ENCODE assay signal across 22 mouse cellular contexts in genomic region chr11:83783931-83784600, GRCm38 (mm10). TPM values are rescaled to one million over a fixed set of nuclear protein-coding genes. Genes with fewer than 3 reads are reported as not detected.
DNase-seq lines count a peak whose midpoint lies in the region; ATAC-seq lines count a peak whose summit lies in the region.
"Had no signal": no experiment of that assay in that cellular context is flagged by ENCODE, and none has a peak within 500 bp of the region (broad histone marks: within the 10 kb centered on the region; RNA-seq: fewer than 3 reads in every experiment).

No protein-coding gene starts in this region.

- H3K4me1 ChIP-seq in limb, embryonic 13.5 days = 0 out of 2 replicates have a peak, but pooled peaks cover 3% of the 10 kb centered on the region
- H3K4me1 ChIP-seq in limb, embryonic 10.5 days = no peaks in the 10 kb centered on the region
- H3K4me1 ChIP-seq in embryonic facial prominence, embryonic 14.5 days (ENCODE audit: control insufficient read depth, insufficient read depth, low read length) = no peaks in the 10 kb centered on the region
- H3K4me1 ChIP-seq: embryonic facial prominence, embryonic 15.5 days; liver, embryonic 13.5 days; neural tube, embryonic 12.5 days had no signal

- peaks cover 52% of the 10 kb centered on the region for H3K36me3 ChIP-seq in limb, embryonic 13.5 days
- H3K36me3 ChIP-seq in limb, embryonic 10.5 days = peaks cover 52% of the 10 kb centered on the region
- H3K36me3 ChIP-seq in embryonic facial prominence, embryonic 14.5 days (ENCODE audit: control insufficient read depth, insufficient read depth, low read length) = peaks cover 44% of the 10 kb centered on the region

- no peaks in the 10 kb centered on the region for H3K27me3 ChIP-seq in limb, embryonic 13.5 days
- H3K27me3 ChIP-seq in limb, embryonic 10.5 days (ENCODE audit: low read depth, poor library complexity, severe bottlenecking) = no peaks in the 10 kb centered on the region
- no peaks in the 10 kb centered on the region for H3K27me3 ChIP-seq in embryonic facial prominence, embryonic 14.5 days (replicated peaks; ENCODE audit: control insufficient read depth, insufficient read depth, low read length)
- H3K27me3 ChIP-seq: CH12.LX; embryonic facial prominence, embryonic 15.5 days; liver, embryonic 13.5 days; lung, embryonic 15.5 days; neural tube, embryonic 12.5 days had no signal

- no peak overlapping the region for H3K27ac ChIP-seq in limb, embryonic 13.5 days
- no peak overlapping the region for H3K27ac ChIP-seq in limb, embryonic 10.5 days
- H3K27ac ChIP-seq in embryonic facial prominence, embryonic 14.5 days (replicated peaks; ENCODE audit: low read depth, low read length) = no peak overlapping the region
- H3K27ac ChIP-seq: embryonic facial prominence, embryonic 15.5 days; kidney, postnatal 0 days; liver, embryonic 13.5 days; lung, embryonic 15.5 days; macrophage; neural tube, embryonic 12.5 days had no signal

- ATAC-seq in limb, embryonic 13.5 days (ENCODE audit: low FRiP score, low read depth) = no peak
- no peak for ATAC-seq in embryonic facial prominence, embryonic 14.5 days (ENCODE audit: low read depth)
- ATAC-seq: forebrain, embryonic 16.5 days had no signal

- DNase-seq in frontal cortex, postnatal 36 days (ENCODE audit: low spot score in 2 of 2) = peak; percentile 5 to 8
- DNase-seq in frontal cortex, adult 2 months (ENCODE audit: extremely low spot score in 1 of 2, low spot score in 1 of 2) = no peak
- no peak for DNase-seq in limb, embryonic 10.5 days (ENCODE audit: low spot score)
- peak; percentile 47 for DNase-seq in 3T3-L1 (ENCODE audit: low read depth, low spot score)
- DNase-seq in embryonic facial prominence, embryonic 14.5 days (ENCODE audit: low spot score) = peak; percentile 22
- DNase-seq in gastrocnemius, adult 8-10 months (ENCODE audit: low spot score in 2 of 2) = no peak
- DNase-seq: cerebellum, adult 8-10 months; heart, adult 11 months; liver, embryonic 13.5 days had no signal

- peak overlapping the region; percentile 19; the same call in 1 of the 2 replicates for H3K9ac ChIP-seq in limb, embryonic 13.5 days
- no peak overlapping the region for H3K9ac ChIP-seq in embryonic facial prominence, embryonic 14.5 days (ENCODE audit: low read depth, low read length)
- H3K9ac ChIP-seq: embryonic facial prominence, embryonic 15.5 days; heart, embryonic 12.5 days; liver, embryonic 13.5 days; lung, embryonic 15.5 days; neural tube, embryonic 12.5 days had no signal

- H3K9me3 ChIP-seq in limb, embryonic 13.5 days = no peaks in the 10 kb centered on the region
- no peaks in the 10 kb centered on the region for H3K9me3 ChIP-seq in limb, embryonic 10.5 days (replicated peaks)
- no peaks in the 10 kb centered on the region for H3K9me3 ChIP-seq in embryonic facial prominence, embryonic 14.5 days (ENCODE audit: control insufficient read depth, low read length)
- H3K9me3 ChIP-seq: embryonic facial prominence, embryonic 15.5 days; heart, embryonic 12.5 days; liver, embryonic 13.5 days; lung, embryonic 15.5 days; neural tube, embryonic 12.5 days had no signal

- 80% methylated on average over 14 of the region's 14 CpGs for WGBS in limb, embryonic 13.5 days
- WGBS in limb, embryonic 10.5 days = 93% methylated on average over 14 of the region's 14 CpGs
- WGBS in embryonic facial prominence, embryonic 14.5 days = 73% methylated on average over 13 of the region's 14 CpGs

- no peak overlapping the region for H3K4me2 ChIP-seq in limb, embryonic 13.5 days (replicated peaks)
- no peak overlapping the region for H3K4me2 ChIP-seq in embryonic facial prominence, embryonic 14.5 days (ENCODE audit: low read depth, low read length)
- H3K4me2 ChIP-seq: embryonic facial prominence, embryonic 15.5 days; heart, embryonic 12.5 days; liver, embryonic 13.5 days; lung, embryonic 15.5 days; neural tube, embryonic 12.5 days had no signal

- no peak overlapping the region for H3K4me3 ChIP-seq in limb, embryonic 13.5 days
- no peak overlapping the region for H3K4me3 ChIP-seq in limb, embryonic 10.5 days
- H3K4me3 ChIP-seq in embryonic facial prominence, embryonic 14.5 days (ENCODE audit: low read depth, low read length) = no peak overlapping the region
- H3K4me3 ChIP-seq: embryonic facial prominence, embryonic 15.5 days; heart, embryonic 12.5 days; liver, embryonic 13.5 days; lung, embryonic 15.5 days; neural tube, embryonic 12.5 days had no signal

RNA-seq across cellular contexts. Expression of gene Heatr6, which starts 30.6 kb away (rescaled TPM):
- 17.9 and 18.5 TPM in 2 replicates for polyA plus RNA-seq in frontal cortex, adult 2 months (2012; rRNA removed)
- polyA plus RNA-seq in limb, embryonic 13.5 days (2015; fragmentation: Nextera tagmentation; extraction: Ambion mirVana) = 34.4 and 35.5 TPM in 2 replicates
- polyA plus RNA-seq in limb, embryonic 10.5 days (2016; fragmentation: Nextera tagmentation; extraction: Ambion mirVana) = 22.8 and 30.4 TPM in 2 replicates
- polyA plus RNA-seq in embryonic facial prominence, embryonic 14.5 days (2014; fragmentation: Nextera tagmentation; extraction: Ambion mirVana) = 19.2 and 26.1 TPM in 2 replicates
- 1 to 10 TPM; 8.2 to 9.1 (median 8.6) TPM for total RNA-seq in gastrocnemius, adult 8-10 months (2022)

RNA-seq across cellular contexts. Expression of gene Wfdc21, which starts 37.3 kb away (rescaled TPM):
- polyA plus RNA-seq in frontal cortex, adult 2 months (2012; rRNA removed) = not detected in 2 replicates
- not detected in 2 replicates for polyA plus RNA-seq in limb, embryonic 13.5 days (2015; fragmentation: Nextera tagmentation; extraction: Ambion mirVana)
- not detected in 2 replicates for polyA plus RNA-seq in limb, embryonic 10.5 days (2016; fragmentation: Nextera tagmentation; extraction: Ambion mirVana)
- 1.1 and 1.4 TPM in 2 replicates for polyA plus RNA-seq in embryonic facial prominence, embryonic 14.5 days (2014; fragmentation: Nextera tagmentation; extraction: Ambion mirVana)
- total RNA-seq in gastrocnemius, adult 8-10 months (2022) = under 1 TPM in 1 of 4 experiments, not detected in 3; 0.79 TPM
- total RNA-seq: gastrocnemius, postnatal 10 days; layer of hippocampus, adult 8-10 months; left cerebral cortex, adult 18-20 months had no signal
- polyA plus RNA-seq: forebrain, embryonic 16.5 days; heart, embryonic 12.5 days; limb, embryonic 11.5 days; neural tube, embryonic 12.5 days had no signal

Comparison
In these comparisons a context has a peak if more than half of its experiments do, and no peak if none do; other contexts are left out.
1. DNase-seq: peak in frontal cortex, postnatal 36 days (2 of 2), 3T3-L1 (single experiment) and embryonic facial prominence, embryonic 14.5 days (single experiment); none in frontal cortex, adult 2 months (0 of 2), limb, embryonic 10.5 days (single experiment) and gastrocnemius, adult 8-10 months (0 of 2).